Mouse (Mus musculus) heart, postnatal 0 days (tissue): ENCODE measurements around the gene Fgfr2.

Experiments used
- CTCF ChIP-seq: IDR thresholded peaks from 2 replicates; pipeline ENCODE4 v1.5.1; 2016; ENCODE audit warnings: antibody characterized with exemption, control low read depth, low read depth
- EP300 ChIP-seq: IDR thresholded peaks from 2 replicates; pipeline ENCODE4 v1.6.1; 2016; ENCODE audit warnings: antibody characterized with exemption, low read depth

DNA sequence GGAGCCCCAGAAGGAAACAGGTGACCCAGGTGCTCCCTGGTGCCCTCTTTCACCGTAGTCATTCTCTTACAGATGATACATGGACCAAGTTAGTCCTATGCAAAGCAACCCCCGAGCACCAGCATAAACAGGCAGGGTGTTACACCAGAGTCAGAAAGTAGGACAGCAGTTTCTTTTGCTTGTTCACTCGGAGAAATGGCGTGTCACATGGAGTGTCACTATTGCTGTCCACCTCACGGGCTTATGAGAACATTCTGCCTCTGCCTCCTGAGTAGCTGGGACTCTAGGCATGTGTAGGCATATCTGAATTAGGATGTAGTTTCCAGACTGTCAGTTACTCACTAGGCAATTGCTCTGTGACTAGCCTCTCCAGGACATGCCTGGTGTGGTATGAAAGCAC, 1109.2 kb downstream of the Fgfr2 start:
- TF ChIP-seq CTCF (no peak), EP300 (no peak)
